Mouse (Mus musculus): ENCODE measurements around the gene Armh3.

- TF ChIP-seq CTCF (IDR thresholded peaks at IDR 0.05; ENCODE audit: low read depth) (peak; percentile 68), EP300 (optimal IDR thresholded peaks at IDR 0.05) (no peak)
Measured at GRCm38 (mm10) chr19:45847016-45847732, 151.1 kb downstream of the Armh3 start.
